Mouse (Mus musculus): ENCODE data around the gene Gm17349.
"Not testable (repeated sequence)": the region's sequence is repeated elsewhere in the genome, so short reads cannot be mapped to it uniquely, and the experiment has no call there.

Gene Gm17349

GRCm38 (mm10) chr15:99717386-99718334 is 12.4 kb upstream of the Gm17349 start, which contains the start of gene Gpd1:
TSS of gene Gpd1 (plus strand) at chr15:99717515.
- no peak for DNase-seq (ENCODE audit: low read depth, low spot score)

- no peak for DNase-seq (ENCODE audit: low read depth, low spot score)
These were observed 11.5 kb upstream of the Gm17349 start for GRCm38 (mm10) chr15:99716814-99717213.

- no peak for DNase-seq (ENCODE audit: low read depth, low spot score)
These were observed 10.9 kb upstream of the Gm17349 start for GRCm38 (mm10) chr15:99715982-99716746.

- no peak for DNase-seq (ENCODE audit: low read depth, low spot score)
These were observed 10.1 kb upstream of the Gm17349 start for GRCm38 (mm10) chr15:99715361-99715865.

GRCm38 (mm10) chr15:99714858-99715257 is 9.6 kb upstream of the Gm17349 start:
- DNase-seq (ENCODE audit: low read depth, low spot score): peak; percentile 84

GRCm38 (mm10) chr15:99714206-99714605 is 8.9 kb upstream of the Gm17349 start:
- no peak for DNase-seq (ENCODE audit: low read depth, low spot score)

GRCm38 (mm10) chr15:99713569-99713968 is 8.3 kb upstream of the Gm17349 start:
- no peak for DNase-seq (ENCODE audit: low read depth, low spot score)

GRCm38 (mm10) chr15:99712666-99713559 is 7.6 kb upstream of the Gm17349 start:
- peak; percentile 59 for DNase-seq (ENCODE audit: low read depth, low spot score)

GRCm38 (mm10) chr15:99711491-99711890 is 6.2 kb upstream of the Gm17349 start:
- DNase-seq (ENCODE audit: low read depth, low spot score): no peak

- no peak for DNase-seq (ENCODE audit: low read depth, low spot score)
These were observed 5.2 kb upstream of the Gm17349 start for GRCm38 (mm10) chr15:99710221-99711190.

GRCm38 (mm10) chr15:99708176-99708575 is 2.9 kb upstream of the Gm17349 start:
- DNase-seq (ENCODE audit: low read depth, low spot score): no peak

- peak; percentile 90 for DNase-seq (ENCODE audit: low read depth, low spot score)
These were observed 409 bp downstream of the Gm17349 start for GRCm38 (mm10) chr15:99704881-99705280.

- peak; percentile 86 for DNase-seq (ENCODE audit: low read depth, low spot score)
These were observed 1.1 kb downstream of the Gm17349 start for GRCm38 (mm10) chr15:99704041-99704681.

- peak; percentile 34 for DNase-seq (ENCODE audit: low read depth, low spot score)
These were observed 1.6 kb downstream of the Gm17349 start for GRCm38 (mm10) chr15:99703676-99704040.

- DNase-seq (ENCODE audit: low read depth, low spot score): peak; percentile 36
These were observed 2.2 kb downstream of the Gm17349 start for GRCm38 (mm10) chr15:99703104-99703503.

GRCm38 (mm10) chr15:99701999-99702900 is 3.0 kb downstream of the Gm17349 start, which contains the start of gene Smarcd1:
TSS of gene Smarcd1 (plus strand) at chr15:99702129.
- peak; percentile 97 for DNase-seq (ENCODE audit: low read depth, low spot score)

GRCm38 (mm10) chr15:99701640-99701998 is 3.7 kb downstream of the Gm17349 start:
- not testable (repeated sequence) for DNase-seq (ENCODE audit: low read depth, low spot score)

All from ES-CJ7 (cell line).